Mouse (Mus musculus) heart, adult 10 weeks (tissue): Measurements from ENCODE around the gene Flt3. TPM values are rescaled to one million over a fixed set of nuclear protein-coding genes. Genes with fewer than 3 reads are reported as not detected.

ENCODE experiments used
- polyA plus RNA-seq: library from polyadenylated mRNA; stranded (reverse); fragments of 350-450 nt; fragmentation: Illumina TruSeq; extraction: RNeasy Lipid Tissue Mini Kit (QIAGEN cat#74804); gene quantifications from one replicate; pipeline ENCODE4 v1.2.3, GENCODE M21; 2014; ENCODE audit warnings: low read depth, low replicate concordance

Gene Flt3
- polyA plus RNA-seq = 0.16 TPM

GRCm38 (mm10) chr5:147399843-147400504 is at the start of gene Flt3:
TSS of gene Flt3 (minus strand) at chr5:147400489.

GRCm38 (mm10) chr5:147429535-147430305 is 29.4 kb upstream of the Flt3 start, which contains the start of gene Pan3:
TSS of gene Pan3 (plus strand) at chr5:147430161.

GRCm38 (mm10) chr5:147322183-147322582 is 78.1 kb downstream of the Flt3 start, which contains the start of gene Urad:
TSS of gene Urad (minus strand) at chr5:147322440.

GRCm38 (mm10) chr5:147306638-147307397 is 93.5 kb downstream of the Flt3 start, which contains the start of gene Cdx2:
TSS of gene Cdx2 (minus strand) at chr5:147307270.

Other genes with a start within 250 kb of the Flt3 start
- not detected for gene Gsx1, start 211.8 kb downstream of the Flt3 start, polyA plus RNA-seq
- gene Pdx1, start 130.5 kb downstream of the Flt3 start, polyA plus RNA-seq = not detected
- gene Cdx2, start 93.2 kb downstream of the Flt3 start, polyA plus RNA-seq = not detected
- not detected for gene Urad, start 78.0 kb downstream of the Flt3 start, polyA plus RNA-seq
- gene Pan3, start 29.7 kb upstream of the Flt3 start, polyA plus RNA-seq = 16.8 TPM